Mouse (Mus musculus) heart, embryonic 14.5 days (tissue): Measurements from ENCODE around the gene Cfap97d1. TPM values are rescaled to one million over a fixed set of nuclear protein-coding genes. Genes with fewer than 3 reads are reported as not detected.

Experiments used
- ATAC-seq: fragments of 200-750 bp; cut with Nextera tagmentation; 2 replicates; pipeline ENCODE4 v1.8.0; 2017; ENCODE audit warnings: low read depth, moderate TSS enrichment; ENCODE audit not compliant: insufficient number of reproducible peaks, insufficient read depth, low FRiP score
- H3K27ac ChIP-seq, 2 experiments: fragments of 200-500 bp in 1 of 2; fragments of 300-500 bp in 1 of 2; sonication (generic) in 1 of 2; replicated peaks in 1 of 2; 2 replicates each; pipeline ENCODE4 v1.5.1; 2012 to 2014; ENCODE audit warnings: low read depth in 2 of 2, low read length in 2 of 2, control low read depth in 1 of 2, mild to moderate bottlenecking in 1 of 2, mixed read lengths in 1 of 2; ENCODE audit not compliant: control insufficient read depth in 1 of 2, insufficient read depth in 1 of 2
- H3K27me3 ChIP-seq: fragments of 300-500 bp; sonication (generic); 2 replicates; pipeline ENCODE4 v1.6.1; 2014; ENCODE audit warnings: mild to moderate bottlenecking, low read length, control low read depth; ENCODE audit not compliant: control insufficient read depth, insufficient read depth
- H3K36me3 ChIP-seq: fragments of 300-500 bp; sonication (generic); 2 replicates; pipeline ENCODE4 v1.6.1; 2014; ENCODE audit warnings: mild to moderate bottlenecking, control low read depth, low read length, mixed read lengths; ENCODE audit not compliant: control insufficient read depth, insufficient read depth
- H3K4me1 ChIP-seq, 2 experiments: fragments of 200-500 bp in 1 of 2; fragments of 300-500 bp in 1 of 2; sonication (generic) in 1 of 2; 2 replicates each; pipeline ENCODE4 v1.6.1; 2012 to 2014; ENCODE audit warnings: low read length in 2 of 2, control low read depth in 1 of 2, mixed read lengths in 1 of 2; ENCODE audit not compliant: control insufficient read depth in 2 of 2, insufficient read depth in 2 of 2
- H3K4me2 ChIP-seq: fragments of 300-500 bp; sonication (generic); 2 replicates; pipeline ENCODE4 v1.6.1; 2014; ENCODE audit warnings: mild to moderate bottlenecking, low read length
- H3K4me3 ChIP-seq, 2 experiments: fragments of 200-500 bp in 1 of 2; fragments of 300-500 bp in 1 of 2; sonication (generic) in 1 of 2; 2 replicates each; pipeline ENCODE4 v1.5.1; 2012 to 2014; ENCODE audit warnings: low read length in 2 of 2, mild to moderate bottlenecking in 2 of 2, control low read depth in 1 of 2, low read depth in 1 of 2, moderate library complexity in 1 of 2; ENCODE audit not compliant: control insufficient read depth in 1 of 2, insufficient read depth in 1 of 2
- H3K9ac ChIP-seq: fragments of 300-500 bp; sonication (generic); 2 replicates; pipeline ENCODE4 v1.6.1; 2014; ENCODE audit warnings: mild to moderate bottlenecking, low read length
- H3K9me3 ChIP-seq: fragments of 300-500 bp; sonication (generic); 2 replicates; pipeline ENCODE4 v1.6.1; 2016; ENCODE audit warnings: low read length, control low read depth; ENCODE audit not compliant: control insufficient read depth
- WGBS: fragments of 180-500 bp; shearing (Covaris S2); extraction: QIAGEN DNeasy Blood & Tissue Kit; methylation state at CpG from one replicate; pipeline ENCODE4 v1.1.7; 2014; 5-methylcytosine and 5-hydroxymethylcytosine counted together
- polyA plus RNA-seq: library from polyadenylated mRNA; unstranded; fragments of >200 nt; fragmentation: Nextera tagmentation; extraction: Ambion mirVana; gene quantifications from 2 replicates; pipeline ENCODE4 v1.2.1, GENCODE M21; 2014

Gene Cfap97d1
- polyA plus RNA-seq, 1 experiment from 2014 or later, result not detected

- WGBS, result 61% methylated on average over 15 of the region's 15 CpGs
- Histone ChIP-seq H3K4me3 (no peak overlapping the region), H3K4me2 (no peak overlapping the region), H3K27ac (peak overlapping the region; percentile 8 to 38; a peak in 1 of 4 replicates), H3K9ac (peak overlapping the region; percentile 16; the same call in 1 of the 2 replicates), H3K27me3 (no peaks in the 10 kb centered on the region), H3K36me3 (peaks cover 6% of the 10 kb centered on the region; the same call in 1 of the 2 replicates), H3K4me1 (peaks cover 4 to 8% of the 10 kb centered on the region in 2 experiments; a peak in 1 of 4 replicates), H3K9me3 (no peaks in the 10 kb centered on the region)
- peak; percentile 52 for ATAC-seq
These were observed 25.0 kb downstream of the Cfap97d1 start for GRCm38 (mm10) chr11:102008954-102009637.

DNA sequence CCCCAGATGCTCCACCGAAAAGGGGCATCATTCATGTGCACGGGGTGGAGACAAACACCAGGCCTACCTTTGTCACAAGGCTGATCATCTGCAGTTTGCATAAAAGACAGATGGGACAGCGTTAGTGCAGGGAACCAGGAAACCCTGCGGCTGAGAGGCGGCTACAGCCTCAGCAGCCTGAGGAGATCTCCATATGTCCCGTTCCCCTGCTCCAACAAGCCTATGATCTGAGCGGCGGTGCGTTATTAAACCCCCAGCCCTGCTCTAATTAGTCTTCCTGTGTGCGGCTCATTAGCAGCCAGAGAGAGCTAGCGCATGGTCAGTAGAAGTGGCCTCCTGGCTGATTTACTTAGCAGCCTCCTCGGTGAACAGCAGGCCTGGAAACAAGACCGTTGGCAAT is 26.1 kb downstream of the Cfap97d1 start:
- H3K4me1 ChIP-seq, result peaks cover 4 to 8% of the 10 kb centered on the region in 2 experiments; a peak in 1 of 4 replicates
- ATAC-seq, result no peak
- peaks cover 6% of the 10 kb centered on the region; the same call in 1 of the 2 replicates for H3K36me3 ChIP-seq
- no peaks in the 10 kb centered on the region for H3K9me3 ChIP-seq
- 74% methylated on average over 13 of the region's 13 CpGs for WGBS
- no peak overlapping the region for H3K4me2 ChIP-seq
- no peak overlapping the region for H3K27ac ChIP-seq
- no peaks in the 10 kb centered on the region for H3K27me3 ChIP-seq
- H3K4me3 ChIP-seq, result no peak overlapping the region
- no peak overlapping the region for H3K9ac ChIP-seq

- peaks cover 6% of the 10 kb centered on the region; the same call in 1 of the 2 replicates for H3K36me3 ChIP-seq
- 72% methylated on average over 8 of the region's 8 CpGs for WGBS
- no peak for ATAC-seq
These were observed 27.4 kb downstream of the Cfap97d1 start for GRCm38 (mm10) chr11:102011510-102011909.

DNA sequence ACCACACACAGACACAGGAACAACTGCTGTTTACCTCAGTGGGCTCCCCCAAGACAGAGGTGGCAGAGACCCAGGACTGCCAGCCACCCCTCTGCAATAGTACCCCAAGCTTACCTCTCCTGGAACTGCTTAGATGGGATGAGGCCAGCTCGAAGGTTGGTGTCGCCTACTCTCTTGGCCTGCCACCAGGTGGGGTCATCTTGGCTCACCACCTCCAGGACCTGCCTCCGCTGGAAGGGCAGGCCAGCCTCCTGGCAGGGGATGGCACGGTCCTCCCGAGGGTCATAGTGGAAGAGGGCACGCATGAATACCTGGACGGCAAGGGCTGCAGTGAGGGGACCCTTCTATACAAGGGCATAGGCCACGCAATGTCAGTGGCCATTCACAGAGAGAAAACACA is 29.1 kb downstream of the Cfap97d1 start:
- H3K36me3 ChIP-seq, result peaks cover 6% of the 10 kb centered on the region; the same call in 1 of the 2 replicates
- H3K27me3 ChIP-seq, result no peaks in the 10 kb centered on the region
- no peak for ATAC-seq
- H3K27ac ChIP-seq, result no peak overlapping the region
- H3K9ac ChIP-seq, result no peak overlapping the region
- H3K9me3 ChIP-seq, result no peaks in the 10 kb centered on the region
- WGBS, result 78% methylated on average over 8 of the region's 8 CpGs
- H3K4me3 ChIP-seq, result no peak overlapping the region
- no peak overlapping the region for H3K4me2 ChIP-seq
- H3K4me1 ChIP-seq, result peaks cover 5 to 10% of the 10 kb centered on the region in 2 experiments; a peak in 2 of 4 replicates

More at GRCm38 (mm10) chr11:102011510-102011909, 27.4 kb downstream of the Cfap97d1 start:
- H3K27me3 ChIP-seq, result no peaks in the 10 kb centered on the region
- H3K27ac ChIP-seq, result no peak overlapping the region
- no peak overlapping the region for H3K4me2 ChIP-seq
- no peaks in the 10 kb centered on the region for H3K9me3 ChIP-seq
- H3K4me1 ChIP-seq, result peaks cover 8 to 10% of the 10 kb centered on the region in 2 experiments; a peak in 2 of 4 replicates
- no peak overlapping the region for H3K9ac ChIP-seq
- H3K4me3 ChIP-seq, result no peak overlapping the region

DNA sequence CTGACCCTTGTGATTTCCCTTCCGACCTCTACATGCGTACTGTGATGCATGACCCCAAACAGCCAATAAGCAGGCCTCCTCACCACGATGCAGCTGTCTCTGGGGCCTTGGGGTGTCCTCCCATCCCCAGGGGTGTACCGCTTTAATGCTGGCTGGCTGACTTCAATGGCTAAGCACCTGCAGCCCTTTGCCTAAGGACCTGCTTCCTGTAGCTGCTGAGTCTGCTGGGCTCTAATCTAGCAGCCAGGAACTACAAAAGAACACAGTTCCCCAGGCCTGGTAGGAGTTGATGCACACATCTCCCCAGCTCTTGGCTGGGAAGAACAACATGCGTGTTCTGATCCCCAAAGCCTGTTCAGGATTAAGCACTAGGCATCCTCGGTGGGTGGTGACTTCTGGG is 31.4 kb downstream of the Cfap97d1 start:
- Histone ChIP-seq H3K4me2 (no peak overlapping the region), H3K27ac (no peak overlapping the region), H3K27me3 (no peaks in the 10 kb centered on the region), H3K9me3 (no peaks in the 10 kb centered on the region), H3K36me3 (peaks cover 4% of the 10 kb centered on the region; the same call in 1 of the 2 replicates), H3K9ac (no peak overlapping the region), H3K4me1 (peaks cover 0 to 6% of the 10 kb centered on the region in 2 experiments; a peak in 1 of 4 replicates), H3K4me3 (no peak overlapping the region)
- ATAC-seq, result no peak
- WGBS, result 70% methylated on average over 6 of the region's 6 CpGs

DNA sequence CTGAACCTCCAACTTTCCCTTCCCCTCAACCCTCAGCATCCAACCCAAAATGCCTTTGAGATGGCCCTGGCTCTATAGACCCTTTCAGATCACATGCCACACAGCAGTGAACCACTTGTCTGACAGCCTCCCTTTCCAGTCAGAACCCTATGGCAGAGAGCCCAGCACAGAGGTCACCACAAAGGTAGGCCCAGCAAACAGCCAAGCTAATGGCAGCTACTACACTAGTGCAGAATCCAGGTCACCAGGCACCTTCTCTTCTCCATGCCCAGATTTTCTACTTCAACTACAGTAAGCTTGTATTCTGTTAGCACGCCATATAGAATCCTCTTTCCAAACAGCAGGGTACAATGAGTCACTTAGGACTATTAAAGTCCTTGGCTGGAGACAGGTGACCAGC is 32.1 kb downstream of the Cfap97d1 start:
- WGBS, result 91% methylated on average over 1 of the region's 1 CpGs
- Histone ChIP-seq H3K27me3 (no peaks in the 10 kb centered on the region), H3K27ac (peak overlapping the region; percentile 12 to 17; a peak in 2 of 4 replicates), H3K36me3 (no peaks in the 10 kb centered on the region), H3K9me3 (no peaks in the 10 kb centered on the region), H3K4me1 (peaks cover 0 to 6% of the 10 kb centered on the region in 2 experiments; a peak in 1 of 4 replicates), H3K4me3 (no peak overlapping the region), H3K9ac (no peak overlapping the region), H3K4me2 (no peak overlapping the region)
- ATAC-seq, result no peak

GRCm38 (mm10) chr11:102019736-102020135 is 35.7 kb downstream of the Cfap97d1 start:
- Histone ChIP-seq H3K4me1 (peaks cover 0 to 6% of the 10 kb centered on the region in 2 experiments; a peak in 1 of 4 replicates), H3K27ac (no peak overlapping the region), H3K9ac (no peak overlapping the region), H3K27me3 (peaks cover 3% of the 10 kb centered on the region; the same call in 1 of the 2 replicates), H3K4me2 (no peak overlapping the region), H3K36me3 (no peaks in the 10 kb centered on the region), H3K9me3 (no peaks in the 10 kb centered on the region), H3K4me3 (no peak overlapping the region)
- 71% methylated on average over 9 of the region's 9 CpGs for WGBS
- no peak for ATAC-seq
